Mouse (Mus musculus): ENCODE data around the gene Sh3d21. TPM values are rescaled to one million over a fixed set of nuclear protein-coding genes. Genes with fewer than 3 reads are reported as not detected.
"Not testable (repeated sequence)": the region's sequence is repeated elsewhere in the genome, so short reads cannot be mapped to it uniquely, and the experiment has no call there.

Gene Sh3d21
- polyA plus RNA-seq, 1 experiment from 2014 or later = 10.3 TPM

- Histone ChIP-seq H3K4me1 (peaks cover 17% of the 10 kb centered on the region), H3K9me3 (no peaks in the 10 kb centered on the region), H3K27ac (no peak overlapping the region; the same call in 1 of the 2 replicates), H3K4me3 (no peak overlapping the region), H3K9ac (no peak overlapping the region), H3K36me3 (peaks cover 56% of the 10 kb centered on the region), H3K4me2 (no peak overlapping the region), H3K27me3 (no peaks in the 10 kb centered on the region)
- ATAC-seq (ENCODE audit: insufficient number of reproducible peaks, insufficient read depth, low FRiP score, low TSS enrichment, low read depth) = no peak
- 83% methylated on average over 3 of the region's 3 CpGs for WGBS
Measured at GRCm38 (mm10) chr4:126166084-126166483, 2.8 kb upstream of the Sh3d21 start.

- H3K27me3 ChIP-seq; H3K4me3 ChIP-seq; H3K9ac ChIP-seq; ATAC-seq (ENCODE audit: insufficient number of reproducible peaks, insufficient read depth, low FRiP score, low TSS enrichment, low read depth); H3K4me2 ChIP-seq; H3K9me3 ChIP-seq; H3K27ac ChIP-seq: not testable (repeated sequence)
- Histone ChIP-seq H3K36me3 (peaks cover 48% of the 10 kb centered on the region), H3K4me1 (peaks cover 17% of the 10 kb centered on the region)
- 70% methylated on average over 10 of the region's 10 CpGs for WGBS
Measured at GRCm38 (mm10) chr4:126165092-126165491, 1.8 kb upstream of the Sh3d21 start.

- H3K27me3 ChIP-seq = no peaks in the 10 kb centered on the region
- ATAC-seq (ENCODE audit: insufficient number of reproducible peaks, insufficient read depth, low FRiP score, low TSS enrichment, low read depth) = no peak
- 59% methylated on average over 4 of the region's 4 CpGs for WGBS
Measured at GRCm38 (mm10) chr4:126163685-126164084, 394 bp upstream of the Sh3d21 start.

GRCm38 (mm10) chr4:126162544-126163066 lies 686 bp downstream of the Sh3d21 start:
- Histone ChIP-seq H3K27ac (peak overlapping the region; percentile 77), H3K9me3 (no peaks in the 10 kb centered on the region), H3K4me1 (peaks cover 22% of the 10 kb centered on the region), H3K27me3 (no peaks in the 10 kb centered on the region), H3K4me3 (peak overlapping the region; percentile 54), H3K4me2 (peak overlapping the region; percentile 88), H3K9ac (peak overlapping the region; percentile 81), H3K36me3 (peaks cover 24% of the 10 kb centered on the region)
- WGBS = under 1% methylated on average over 44 of the region's 44 CpGs
- peak; percentile 90 for ATAC-seq (ENCODE audit: insufficient number of reproducible peaks, insufficient read depth, low FRiP score, low TSS enrichment, low read depth)

More at GRCm38 (mm10) chr4:126163685-126164084, 394 bp upstream of the Sh3d21 start:
- peak overlapping the region; percentile 77 for H3K27ac ChIP-seq
- H3K4me1 ChIP-seq = peaks cover 22% of the 10 kb centered on the region
- no peak overlapping the region for H3K4me3 ChIP-seq
- peak overlapping the region; percentile 88; the same call in 1 of the 2 replicates for H3K4me2 ChIP-seq
- no peak overlapping the region for H3K9ac ChIP-seq
- no peaks in the 10 kb centered on the region for H3K9me3 ChIP-seq
- H3K36me3 ChIP-seq = peaks cover 34% of the 10 kb centered on the region

- peak overlapping the region; percentile 88 for H3K4me2 ChIP-seq
- peaks cover 22% of the 10 kb centered on the region for H3K4me1 ChIP-seq
- H3K36me3 ChIP-seq = peaks cover 27% of the 10 kb centered on the region
- no peaks in the 10 kb centered on the region for H3K27me3 ChIP-seq
- peak overlapping the region; percentile 77; the same call in 1 of the 2 replicates for H3K27ac ChIP-seq
- ATAC-seq (ENCODE audit: insufficient number of reproducible peaks, insufficient read depth, low FRiP score, low TSS enrichment, low read depth) = no peak
- H3K4me3 ChIP-seq = peak overlapping the region; percentile 54
- WGBS = 40% methylated on average over 9 of the region's 9 CpGs
- H3K9ac ChIP-seq = peak overlapping the region; percentile 81
- H3K9me3 ChIP-seq = no peaks in the 10 kb centered on the region
Measured at GRCm38 (mm10) chr4:126161986-126162385, 1.3 kb downstream of the Sh3d21 start.

- peak overlapping the region; percentile 88; the same call in 1 of the 2 replicates for H3K4me2 ChIP-seq
- peaks cover 22% of the 10 kb centered on the region for H3K4me1 ChIP-seq
- no peaks in the 10 kb centered on the region; the same call in 1 of the 2 replicates for H3K9me3 ChIP-seq
- H3K9ac ChIP-seq = no peak overlapping the region
- H3K27ac ChIP-seq = no peak overlapping the region
- H3K4me3 ChIP-seq = no peak overlapping the region
- no peak for ATAC-seq (ENCODE audit: insufficient number of reproducible peaks, insufficient read depth, low FRiP score, low TSS enrichment, low read depth)
- 87% methylated on average over 6 of the region's 6 CpGs for WGBS
- peaks cover 26% of the 10 kb centered on the region for H3K36me3 ChIP-seq
- no peaks in the 10 kb centered on the region for H3K27me3 ChIP-seq
Measured at GRCm38 (mm10) chr4:126161456-126161855, 1.8 kb downstream of the Sh3d21 start.

GRCm38 (mm10) chr4:126160981-126161380 lies 2.3 kb downstream of the Sh3d21 start:
- 91% methylated on average over 8 of the region's 8 CpGs for WGBS
- H3K36me3 ChIP-seq = peaks cover 22% of the 10 kb centered on the region
- H3K9me3 ChIP-seq = no peaks in the 10 kb centered on the region; the same call in 1 of the 2 replicates
- H3K4me1 ChIP-seq = peaks cover 22% of the 10 kb centered on the region
- H3K9ac ChIP-seq = no peak overlapping the region
- no peak overlapping the region for H3K4me2 ChIP-seq
- no peak overlapping the region for H3K27ac ChIP-seq
- H3K27me3 ChIP-seq = no peaks in the 10 kb centered on the region
- ATAC-seq (ENCODE audit: insufficient number of reproducible peaks, insufficient read depth, low FRiP score, low TSS enrichment, low read depth) = no peak
- H3K4me3 ChIP-seq = no peak overlapping the region

- 0 out of 2 replicates have a peak overlapping the region, but pooled peaks have one; percentile 32 for H3K9ac ChIP-seq
- H3K27me3 ChIP-seq = no peaks in the 10 kb centered on the region
- 76% methylated on average over 8 of the region's 8 CpGs for WGBS
Measured at GRCm38 (mm10) chr4:126159455-126159854, 3.8 kb downstream of the Sh3d21 start.

GRCm38 (mm10) chr4:126157562-126157961 lies 5.7 kb downstream of the Sh3d21 start:
- WGBS = 87% methylated on average over 6 of the region's 6 CpGs
- Histone ChIP-seq H3K27me3 (no peaks in the 10 kb centered on the region), H3K9me3 (no peaks in the 10 kb centered on the region; the same call in 1 of the 2 replicates), H3K27ac (no peak overlapping the region), H3K36me3 (peaks cover 16% of the 10 kb centered on the region), H3K4me1 (peaks cover 19% of the 10 kb centered on the region), H3K4me3 (no peak overlapping the region), H3K4me2 (no peak overlapping the region), H3K9ac (no peak overlapping the region)
- ATAC-seq (ENCODE audit: insufficient number of reproducible peaks, insufficient read depth, low FRiP score, low TSS enrichment, low read depth) = no peak

More at GRCm38 (mm10) chr4:126159455-126159854, 3.8 kb downstream of the Sh3d21 start:
- no peak overlapping the region for H3K4me2 ChIP-seq
- peaks cover 27% of the 10 kb centered on the region for H3K4me1 ChIP-seq
- peaks cover 11% of the 10 kb centered on the region for H3K36me3 ChIP-seq
- ATAC-seq (ENCODE audit: insufficient number of reproducible peaks, insufficient read depth, low FRiP score, low TSS enrichment, low read depth) = no peak
- no peak overlapping the region for H3K4me3 ChIP-seq
- no peak overlapping the region for H3K27ac ChIP-seq
- H3K9me3 ChIP-seq = no peaks in the 10 kb centered on the region; the same call in 1 of the 2 replicates

GRCm38 (mm10) chr4:126156617-126157016 lies 6.7 kb downstream of the Sh3d21 start:
- 63% methylated on average over 5 of the region's 5 CpGs for WGBS
- Histone ChIP-seq H3K9ac (no peak overlapping the region), H3K36me3 (peaks cover 24% of the 10 kb centered on the region), H3K27me3 (no peaks in the 10 kb centered on the region), H3K4me3 (no peak overlapping the region), H3K27ac (peak overlapping the region; percentile 78; the same call in 1 of the 2 replicates), H3K4me1 (peaks cover 20% of the 10 kb centered on the region), H3K4me2 (no peak overlapping the region), H3K9me3 (no peaks in the 10 kb centered on the region; the same call in 1 of the 2 replicates)
- ATAC-seq (ENCODE audit: insufficient number of reproducible peaks, insufficient read depth, low FRiP score, low TSS enrichment, low read depth) = no peak

GRCm38 (mm10) chr4:126155869-126156268 lies 7.4 kb downstream of the Sh3d21 start:
- ATAC-seq (ENCODE audit: insufficient number of reproducible peaks, insufficient read depth, low FRiP score, low TSS enrichment, low read depth) = no peak
- H3K4me3 ChIP-seq = no peak overlapping the region
- H3K27ac ChIP-seq = peak overlapping the region; percentile 78
- H3K4me2 ChIP-seq = no peak overlapping the region
- no peaks in the 10 kb centered on the region for H3K27me3 ChIP-seq
- no peaks in the 10 kb centered on the region; the same call in 1 of the 2 replicates for H3K9me3 ChIP-seq
- H3K9ac ChIP-seq = no peak overlapping the region
- H3K4me1 ChIP-seq = peaks cover 27% of the 10 kb centered on the region
- WGBS = 58% methylated on average over 2 of the region's 2 CpGs
- peaks cover 29% of the 10 kb centered on the region for H3K36me3 ChIP-seq

- Histone ChIP-seq H3K9me3 (no peaks in the 10 kb centered on the region; the same call in 1 of the 2 replicates), H3K4me3 (no peak overlapping the region), H3K4me1 (peaks cover 33% of the 10 kb centered on the region), H3K27me3 (no peaks in the 10 kb centered on the region), H3K4me2 (no peak overlapping the region), H3K27ac (peak overlapping the region; percentile 78), H3K36me3 (peaks cover 29% of the 10 kb centered on the region), H3K9ac (0 out of 2 replicates have a peak overlapping the region, but pooled peaks have one; percentile 1)
- no peak for ATAC-seq (ENCODE audit: insufficient number of reproducible peaks, insufficient read depth, low FRiP score, low TSS enrichment, low read depth)
- WGBS = 38% methylated on average over 4 of the region's 4 CpGs
Measured at GRCm38 (mm10) chr4:126155183-126155582, 8.1 kb downstream of the Sh3d21 start.
